Mouse (Mus musculus): ENCODE measurements around the gene Dpf3. TPM values are rescaled to one million over a fixed set of nuclear protein-coding genes. Genes with fewer than 3 reads are reported as not detected.

Gene Dpf3
- polyA plus RNA-seq, 1 experiment from 2014 or later: 12.2 TPM

GRCm38 (mm10) chr12:83231258-83231657 is 256.3 kb downstream of the Dpf3 start:
- no peak overlapping the region for H3K4me3 ChIP-seq (ENCODE audit: low read length)
- H3K9ac ChIP-seq (replicated peaks; ENCODE audit: low read length): no peak overlapping the region
- 84% methylated on average over 4 of the region's 4 CpGs for WGBS
- H3K36me3 ChIP-seq (ENCODE audit: insufficient read depth, low read length): no peaks in the 10 kb centered on the region
- no peak overlapping the region for H3K27ac ChIP-seq (ENCODE audit: low read length)
- no peak overlapping the region for H3K4me2 ChIP-seq (replicated peaks; ENCODE audit: low read depth, low read length)
- H3K4me1 ChIP-seq (ENCODE audit: insufficient read depth, low read length): peaks cover 15% of the 10 kb centered on the region; the same call in 1 of the 2 replicates
- no peaks in the 10 kb centered on the region for H3K27me3 ChIP-seq (ENCODE audit: insufficient read depth, low read length)
- no peak for ATAC-seq (ENCODE audit: low FRiP score, low TSS enrichment)
- H3K9me3 ChIP-seq (ENCODE audit: low read length): peaks cover 6% of the 10 kb centered on the region; the same call in 1 of the 2 replicates

GRCm38 (mm10) chr12:83229683-83230082 is 257.8 kb downstream of the Dpf3 start:
- Histone ChIP-seq H3K4me2 (replicated peaks; ENCODE audit: low read depth, low read length) (no peak overlapping the region), H3K4me1 (ENCODE audit: insufficient read depth, low read length) (peaks cover 15% of the 10 kb centered on the region; the same call in 1 of the 2 replicates), H3K27ac (ENCODE audit: low read length) (no peak overlapping the region), H3K27me3 (ENCODE audit: insufficient read depth, low read length) (no peaks in the 10 kb centered on the region), H3K36me3 (ENCODE audit: insufficient read depth, low read length) (no peaks in the 10 kb centered on the region), H3K4me3 (ENCODE audit: low read length) (no peak overlapping the region), H3K9ac (replicated peaks; ENCODE audit: low read length) (no peak overlapping the region), H3K9me3 (ENCODE audit: low read length) (peaks cover 6% of the 10 kb centered on the region; the same call in 1 of the 2 replicates)
- ATAC-seq (ENCODE audit: low FRiP score, low TSS enrichment): no peak
- 82% methylated on average over 6 of the region's 6 CpGs for WGBS

- H3K9ac ChIP-seq (replicated peaks; ENCODE audit: low read length): no peak overlapping the region
- no peak overlapping the region for H3K4me2 ChIP-seq (replicated peaks; ENCODE audit: low read depth, low read length)
- no peak overlapping the region for H3K4me3 ChIP-seq (ENCODE audit: low read length)
- no peaks in the 10 kb centered on the region for H3K27me3 ChIP-seq (ENCODE audit: insufficient read depth, low read length)
- H3K27ac ChIP-seq (ENCODE audit: low read length): no peak overlapping the region
- 0 out of 2 replicates have a peak, but pooled peaks cover 6% of the 10 kb centered on the region for H3K4me1 ChIP-seq (ENCODE audit: insufficient read depth, low read length)
- H3K9me3 ChIP-seq (ENCODE audit: low read length): peaks cover 6% of the 10 kb centered on the region; the same call in 1 of the 2 replicates
- WGBS: 56% methylated on average over 4 of the region's 4 CpGs
- no peaks in the 10 kb centered on the region for H3K36me3 ChIP-seq (ENCODE audit: insufficient read depth, low read length)
- no peak for ATAC-seq (ENCODE audit: low FRiP score, low TSS enrichment)
These were observed 260.5 kb downstream of the Dpf3 start for GRCm38 (mm10) chr12:83227014-83227413.

GRCm38 (mm10) chr12:83220964-83221363 is 266.6 kb downstream of the Dpf3 start:
- Histone ChIP-seq H3K9me3 (ENCODE audit: low read length) (no peaks in the 10 kb centered on the region), H3K4me1 (ENCODE audit: insufficient read depth, low read length) (no peaks in the 10 kb centered on the region), H3K27me3 (ENCODE audit: insufficient read depth, low read length) (no peaks in the 10 kb centered on the region), H3K9ac (replicated peaks; ENCODE audit: low read length) (no peak overlapping the region), H3K4me3 (ENCODE audit: low read length) (no peak overlapping the region), H3K4me2 (replicated peaks; ENCODE audit: low read depth, low read length) (no peak overlapping the region), H3K36me3 (ENCODE audit: insufficient read depth, low read length) (no peaks in the 10 kb centered on the region), H3K27ac (ENCODE audit: low read length) (no peak overlapping the region)
- 76% methylated on average over 7 of the region's 7 CpGs for WGBS
- no peak for ATAC-seq (ENCODE audit: low FRiP score, low TSS enrichment)

GRCm38 (mm10) chr12:83213879-83214341 is 273.6 kb downstream of the Dpf3 start:
- Histone ChIP-seq H3K4me1 (ENCODE audit: insufficient read depth, low read length) (peaks cover 25% of the 10 kb centered on the region), H3K9me3 (ENCODE audit: low read length) (no peaks in the 10 kb centered on the region), H3K36me3 (ENCODE audit: insufficient read depth, low read length) (no peaks in the 10 kb centered on the region), H3K4me2 (replicated peaks; ENCODE audit: low read depth, low read length) (no peak overlapping the region), H3K4me3 (ENCODE audit: low read length) (no peak overlapping the region), H3K27me3 (ENCODE audit: insufficient read depth, low read length) (no peaks in the 10 kb centered on the region), H3K9ac (replicated peaks; ENCODE audit: low read length) (peak overlapping the region; percentile 17; the same call in 1 of the 2 replicates), H3K27ac (ENCODE audit: low read length) (no peak overlapping the region)
- peak; percentile 66; the same call in 1 of the 2 replicates for ATAC-seq (ENCODE audit: low FRiP score, low TSS enrichment)
- WGBS: 20% methylated on average over 6 of the region's 6 CpGs

- no peak overlapping the region for H3K9ac ChIP-seq (replicated peaks; ENCODE audit: low read length)
- H3K27ac ChIP-seq (ENCODE audit: low read length): no peak overlapping the region
- H3K4me2 ChIP-seq (replicated peaks; ENCODE audit: low read depth, low read length): no peak overlapping the region
- no peaks in the 10 kb centered on the region for H3K27me3 ChIP-seq (ENCODE audit: insufficient read depth, low read length)
- no peaks in the 10 kb centered on the region for H3K9me3 ChIP-seq (ENCODE audit: low read length)
- H3K4me1 ChIP-seq (ENCODE audit: insufficient read depth, low read length): peaks cover 26% of the 10 kb centered on the region
- H3K4me3 ChIP-seq (ENCODE audit: low read length): no peak overlapping the region
- no peaks in the 10 kb centered on the region for H3K36me3 ChIP-seq (ENCODE audit: insufficient read depth, low read length)
- 74% methylated on average over 2 of the region's 2 CpGs for WGBS
- no peak for ATAC-seq (ENCODE audit: low FRiP score, low TSS enrichment)
These were observed 275.5 kb downstream of the Dpf3 start for GRCm38 (mm10) chr12:83211976-83212375.

GRCm38 (mm10) chr12:83211146-83211822 is 276.2 kb downstream of the Dpf3 start:
- WGBS: 74% methylated on average over 7 of the region's 7 CpGs
- no peaks in the 10 kb centered on the region for H3K36me3 ChIP-seq (ENCODE audit: insufficient read depth, low read length)
- H3K27ac ChIP-seq (ENCODE audit: low read length): no peak overlapping the region
- peaks cover 26% of the 10 kb centered on the region for H3K4me1 ChIP-seq (ENCODE audit: insufficient read depth, low read length)
- H3K9ac ChIP-seq (replicated peaks; ENCODE audit: low read length): no peak overlapping the region
- H3K27me3 ChIP-seq (ENCODE audit: insufficient read depth, low read length): no peaks in the 10 kb centered on the region
- no peaks in the 10 kb centered on the region for H3K9me3 ChIP-seq (ENCODE audit: low read length)
- no peak overlapping the region for H3K4me2 ChIP-seq (replicated peaks; ENCODE audit: low read depth, low read length)
- H3K4me3 ChIP-seq (ENCODE audit: low read length): no peak overlapping the region
- ATAC-seq (ENCODE audit: low FRiP score, low TSS enrichment): no peak

- Histone ChIP-seq H3K4me1 (ENCODE audit: insufficient read depth, low read length) (peaks cover 26% of the 10 kb centered on the region), H3K9ac (replicated peaks; ENCODE audit: low read length) (no peak overlapping the region), H3K4me3 (ENCODE audit: low read length) (no peak overlapping the region), H3K4me2 (replicated peaks; ENCODE audit: low read depth, low read length) (no peak overlapping the region), H3K9me3 (ENCODE audit: low read length) (no peaks in the 10 kb centered on the region), H3K27ac (ENCODE audit: low read length) (peak overlapping the region; percentile 30; the same call in 1 of the 2 replicates), H3K27me3 (ENCODE audit: insufficient read depth, low read length) (no peaks in the 10 kb centered on the region), H3K36me3 (ENCODE audit: insufficient read depth, low read length) (no peaks in the 10 kb centered on the region)
- WGBS: 58% methylated on average over 3 of the region's 3 CpGs
- ATAC-seq (ENCODE audit: low FRiP score, low TSS enrichment): no peak
These were observed 276.8 kb downstream of the Dpf3 start for GRCm38 (mm10) chr12:83210735-83211134.

GRCm38 (mm10) chr12:83210294-83210693 is 277.2 kb downstream of the Dpf3 start:
- peaks cover 26% of the 10 kb centered on the region for H3K4me1 ChIP-seq (ENCODE audit: insufficient read depth, low read length)
- peak overlapping the region; percentile 30; the same call in 1 of the 2 replicates for H3K27ac ChIP-seq (ENCODE audit: low read length)
- no peak overlapping the region for H3K9ac ChIP-seq (replicated peaks; ENCODE audit: low read length)
- 31% methylated on average over 5 of the region's 5 CpGs for WGBS
- H3K27me3 ChIP-seq (ENCODE audit: insufficient read depth, low read length): no peaks in the 10 kb centered on the region
- H3K9me3 ChIP-seq (ENCODE audit: low read length): no peaks in the 10 kb centered on the region
- H3K36me3 ChIP-seq (ENCODE audit: insufficient read depth, low read length): no peaks in the 10 kb centered on the region
- no peak; the same call in 1 of the 2 replicates for ATAC-seq (ENCODE audit: low FRiP score, low TSS enrichment)
- no peak overlapping the region for H3K4me3 ChIP-seq (ENCODE audit: low read length)
- H3K4me2 ChIP-seq (replicated peaks; ENCODE audit: low read depth, low read length): no peak overlapping the region

- ATAC-seq (ENCODE audit: low FRiP score, low TSS enrichment): no peak
- WGBS: 35% methylated on average over 6 of the region's 6 CpGs
- no peaks in the 10 kb centered on the region for H3K27me3 ChIP-seq (ENCODE audit: insufficient read depth, low read length)
- H3K9ac ChIP-seq (replicated peaks; ENCODE audit: low read length): no peak overlapping the region
- H3K9me3 ChIP-seq (ENCODE audit: low read length): no peaks in the 10 kb centered on the region
- no peak overlapping the region for H3K27ac ChIP-seq (ENCODE audit: low read length)
- peaks cover 26% of the 10 kb centered on the region for H3K4me1 ChIP-seq (ENCODE audit: insufficient read depth, low read length)
- H3K4me3 ChIP-seq (ENCODE audit: low read length): no peak overlapping the region
- no peak overlapping the region for H3K4me2 ChIP-seq (replicated peaks; ENCODE audit: low read depth, low read length)
- no peaks in the 10 kb centered on the region for H3K36me3 ChIP-seq (ENCODE audit: insufficient read depth, low read length)
These were observed 278.1 kb downstream of the Dpf3 start for GRCm38 (mm10) chr12:83209461-83209860.

Data from kidney, embryonic 16.5 days (tissue).